Mouse (Mus musculus): ENCODE measurements at regions not wholly inside any gene's neighbourhood (a gene's known extent, or its start where the extent isn't known, plus 50 kb on each side); places are given as distances from the start of the nearest gene placed in this dataset.

GRCm38 (mm10) chr14:66584699-66585098 lies 575.7 kb upstream of the Gulo start:
- DNase-seq (ENCODE audit: low spot score in 2 of 2): no peak

DNA sequence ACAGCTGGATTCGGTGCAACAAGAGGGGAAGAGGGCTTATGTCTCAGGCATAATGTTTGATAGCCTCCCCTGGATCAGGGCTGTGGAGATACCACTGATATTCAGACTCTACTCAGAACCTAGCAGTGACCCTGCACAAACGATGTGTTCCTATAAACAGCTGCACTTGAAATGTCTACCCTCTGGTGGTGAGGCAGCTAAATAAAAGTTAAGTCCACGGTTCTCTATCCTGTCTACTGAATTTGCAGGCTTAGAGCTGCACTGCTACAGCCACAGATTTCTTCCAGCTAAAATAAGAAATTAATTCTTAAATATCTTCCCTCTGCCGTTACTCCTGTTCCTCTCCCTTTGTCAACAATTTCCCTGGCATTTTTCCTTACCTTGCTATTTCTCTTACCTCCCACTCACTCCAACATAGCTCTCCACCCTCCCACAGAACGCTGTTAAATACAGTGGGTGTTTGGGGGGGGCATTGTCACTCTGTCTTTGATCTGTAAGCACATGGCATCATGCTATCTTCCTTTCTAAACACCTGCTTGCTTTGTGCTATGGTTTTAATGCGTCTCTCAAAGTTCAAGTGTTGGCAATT lies 571.0 kb upstream of the Gulo start:
- DNase-seq (ENCODE audit: low spot score in 2 of 2): no peak

- no peak for DNase-seq (ENCODE audit: low spot score in 2 of 2)
Observed at GRCm38 (mm10) chr14:66566600-66566999, 557.6 kb upstream of the Gulo start.

GRCm38 (mm10) chr14:66562744-66563143 lies 553.7 kb upstream of the Gulo start:
- DNase-seq (ENCODE audit: low spot score in 2 of 2): no peak

- no peak for DNase-seq (ENCODE audit: low spot score in 2 of 2)
Observed at GRCm38 (mm10) chr14:66561715-66562114, 552.7 kb upstream of the Gulo start.

DNA sequence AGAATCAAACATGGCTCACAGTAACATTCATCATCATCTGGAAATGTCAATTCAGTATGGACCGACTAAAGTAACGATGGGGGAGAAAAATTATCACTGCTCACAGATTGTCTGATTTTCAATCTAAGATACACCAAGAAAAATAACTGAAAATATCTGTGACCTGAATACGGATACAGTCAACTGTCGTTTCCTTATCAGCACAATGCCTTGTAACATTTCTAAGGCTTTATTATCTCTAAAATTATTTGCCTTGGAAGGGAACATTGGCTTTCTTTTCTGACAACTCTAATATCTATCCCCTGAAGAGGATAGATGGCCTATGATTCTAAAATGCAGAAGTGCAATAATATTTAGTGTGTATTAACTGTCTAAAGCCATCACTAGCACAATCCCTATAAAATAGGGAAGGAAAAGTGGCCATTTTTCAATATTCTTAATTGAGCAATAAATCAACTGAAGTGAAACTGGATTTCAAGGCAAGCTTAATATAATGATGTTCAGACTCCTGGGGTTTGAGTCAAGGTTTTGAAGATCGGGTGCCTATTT lies 552.1 kb upstream of the Gulo start:
- no peak for DNase-seq (ENCODE audit: low spot score in 2 of 2)

DNA sequence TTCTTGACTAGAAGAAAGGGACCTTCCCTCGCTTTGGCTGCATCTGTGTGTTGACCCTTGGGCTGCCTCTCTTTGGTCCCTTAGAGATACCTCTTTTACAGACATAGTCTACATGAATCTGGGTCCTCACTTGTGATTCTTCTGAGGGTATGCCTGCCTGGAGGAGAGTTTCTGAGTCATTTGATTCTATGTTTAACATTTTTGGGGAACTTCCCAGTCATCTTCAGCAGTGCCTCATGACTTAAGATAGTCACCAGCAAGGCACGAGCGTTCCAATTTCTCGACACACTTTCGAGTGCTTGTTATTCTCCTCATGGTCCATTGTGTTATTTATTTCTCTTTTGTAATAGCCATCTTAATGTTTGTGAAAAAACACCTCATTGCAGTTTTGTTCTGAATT lies 549.4 kb upstream of the Gulo start:
- no peak for DNase-seq (ENCODE audit: low spot score in 2 of 2)

- no peak for DNase-seq (ENCODE audit: low spot score in 2 of 2)
Observed at GRCm38 (mm10) chr14:66557631-66558030, 548.6 kb upstream of the Gulo start.

GRCm38 (mm10) chr14:66538498-66538897 lies 529.5 kb upstream of the Gulo start:
- DNase-seq (ENCODE audit: low spot score in 2 of 2): no peak

GRCm38 (mm10) chr14:66534671-66535070 lies 525.7 kb upstream of the Gulo start:
- no peak for DNase-seq (ENCODE audit: low spot score in 2 of 2)

DNA sequence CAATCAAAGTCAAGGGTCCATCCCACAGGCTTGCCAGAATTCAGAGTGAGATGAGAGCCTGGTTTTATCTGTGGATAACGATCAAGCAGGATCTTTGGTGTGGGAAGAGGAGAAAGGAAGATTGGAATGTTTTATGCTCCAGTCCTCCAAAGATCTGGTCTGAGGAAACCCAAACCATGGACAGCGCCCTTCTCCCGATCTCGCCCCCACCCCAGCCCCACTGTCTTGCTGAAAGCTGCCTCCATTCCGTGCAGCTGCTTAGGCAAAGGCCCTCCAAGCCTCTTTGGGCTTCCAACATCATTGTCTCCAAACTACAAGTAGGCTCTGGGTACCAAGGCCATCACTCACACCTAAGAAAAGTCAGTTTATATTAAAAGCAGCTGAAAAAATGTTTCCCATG lies 519.1 kb upstream of the Gulo start:
- DNase-seq (ENCODE audit: low spot score in 2 of 2): no peak

GRCm38 (mm10) chr14:66527061-66527460 lies 518.1 kb upstream of the Gulo start:
- DNase-seq (ENCODE audit: low spot score in 2 of 2): peak in 1 of 2 experiments; percentile 17

GRCm38 (mm10) chr14:66522856-66523400 lies 513.9 kb upstream of the Gulo start:
- no peak for DNase-seq (ENCODE audit: low spot score in 2 of 2)

DNA sequence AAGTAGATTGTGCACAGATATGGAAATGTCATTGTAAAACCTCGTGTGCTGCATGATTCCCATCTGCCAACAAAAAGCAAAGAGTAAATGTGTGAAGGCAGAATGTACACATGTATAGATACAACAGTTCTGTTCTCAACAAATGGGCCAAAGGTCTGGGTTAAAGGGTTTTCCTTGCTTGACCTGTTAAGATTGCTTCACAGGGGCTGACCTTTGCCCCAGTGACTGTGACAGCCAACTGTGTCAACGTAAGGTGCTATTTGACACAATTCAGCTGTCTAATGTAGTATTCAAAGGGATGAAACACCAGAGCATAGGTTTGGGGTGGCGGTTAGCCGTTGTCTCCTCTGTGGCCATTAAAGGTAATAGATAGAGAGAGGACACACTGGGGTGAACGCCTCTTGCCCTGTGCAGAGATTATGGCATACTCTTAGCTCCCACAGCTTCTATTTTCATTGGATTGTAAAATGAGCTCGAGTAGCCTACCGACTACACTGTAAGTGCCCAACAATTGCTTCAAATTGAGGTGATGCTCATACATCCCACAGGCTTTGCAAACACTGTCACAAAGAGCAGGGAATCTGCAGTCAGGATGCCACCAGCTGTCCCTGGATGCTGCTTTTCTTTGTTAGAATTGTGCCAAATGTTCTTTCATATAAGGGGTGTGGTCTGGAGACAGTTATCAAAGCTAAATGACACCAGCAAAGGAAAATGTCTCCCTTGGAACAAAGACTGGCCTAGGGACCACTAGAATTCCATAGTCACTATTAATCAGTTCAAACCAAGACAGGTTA lies 513.0 kb upstream of the Gulo start:
- no peak for DNase-seq (ENCODE audit: low spot score in 2 of 2)

GRCm38 (mm10) chr14:66516770-66517169 lies 507.8 kb upstream of the Gulo start:
- no peak for DNase-seq (ENCODE audit: low spot score in 2 of 2)

- DNase-seq (ENCODE audit: low spot score in 2 of 2): no peak
Observed at GRCm38 (mm10) chr14:66510750-66511149, 501.7 kb upstream of the Gulo start.

GRCm38 (mm10) chr14:66510218-66510617 lies 501.2 kb upstream of the Gulo start:
- DNase-seq (ENCODE audit: low spot score in 2 of 2): no peak

DNA sequence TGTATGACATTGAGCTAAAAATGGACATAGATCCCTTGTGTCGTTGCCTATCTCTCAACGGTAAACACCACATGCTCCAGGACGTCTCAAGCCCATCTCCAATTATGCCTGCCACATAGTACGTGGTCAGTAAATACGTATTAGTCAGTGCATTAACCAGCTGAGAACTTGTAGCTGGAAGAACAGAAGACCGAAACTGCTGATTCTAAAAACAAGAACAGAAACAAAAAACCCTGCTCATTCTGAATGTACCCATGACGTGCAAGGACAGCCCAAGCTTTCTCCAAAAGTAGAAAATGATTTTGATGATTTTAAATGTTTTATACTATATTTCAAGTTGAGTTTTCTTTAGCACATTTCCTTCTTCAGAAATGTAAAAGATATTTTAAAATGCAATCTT lies 500.7 kb upstream of the Gulo start:
- no peak for DNase-seq (ENCODE audit: low spot score in 2 of 2)

- DNase-seq (ENCODE audit: low spot score in 2 of 2): no peak
Observed at GRCm38 (mm10) chr14:66501995-66502394, 493.0 kb upstream of the Gulo start.

- peak; percentile 27 to 42 for DNase-seq (ENCODE audit: low spot score in 2 of 2)
Observed at GRCm38 (mm10) chr14:66499896-66500295, 490.9 kb upstream of the Gulo start.

DNA sequence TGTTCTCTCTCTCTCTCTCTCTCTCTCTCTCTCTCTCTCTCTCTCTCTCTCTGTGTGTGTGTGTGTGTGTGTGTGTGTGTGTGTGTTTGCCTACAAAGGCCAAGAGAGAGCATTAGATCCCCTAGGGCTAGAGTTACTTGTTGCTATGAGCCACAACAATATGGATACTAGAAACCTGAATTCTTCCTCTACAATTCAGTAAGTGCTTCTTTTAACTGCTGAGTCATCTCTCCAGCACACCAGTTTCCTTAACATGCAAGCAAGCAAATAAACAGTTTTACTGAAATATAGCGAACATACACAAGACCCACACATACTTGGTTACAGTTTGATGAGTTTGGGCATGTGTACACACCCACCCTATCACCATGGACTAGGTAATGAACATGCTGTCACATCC lies 486.1 kb upstream of the Gulo start:
- DNase-seq (ENCODE audit: low spot score in 2 of 2): no peak

GRCm38 (mm10) chr14:66494518-66494923 lies 485.5 kb upstream of the Gulo start:
- peak; percentile 70 to 86 for DNase-seq (ENCODE audit: low spot score in 2 of 2)

- no peak for DNase-seq (ENCODE audit: low spot score in 2 of 2)
Observed at GRCm38 (mm10) chr14:66493691-66494121, 484.7 kb upstream of the Gulo start.
